Mouse (Mus musculus) left cerebral cortex, adult 9 months (tissue): ENCODE results near the gene Slc34a2.

Experiments used
- DNase-seq, 2 experiments: peaks; one replicate each; pipeline ENCODE4 v3.0.0; 2022; ENCODE audit warnings: low spot score in 2 of 2

The Slc34a2 gene

DNA sequence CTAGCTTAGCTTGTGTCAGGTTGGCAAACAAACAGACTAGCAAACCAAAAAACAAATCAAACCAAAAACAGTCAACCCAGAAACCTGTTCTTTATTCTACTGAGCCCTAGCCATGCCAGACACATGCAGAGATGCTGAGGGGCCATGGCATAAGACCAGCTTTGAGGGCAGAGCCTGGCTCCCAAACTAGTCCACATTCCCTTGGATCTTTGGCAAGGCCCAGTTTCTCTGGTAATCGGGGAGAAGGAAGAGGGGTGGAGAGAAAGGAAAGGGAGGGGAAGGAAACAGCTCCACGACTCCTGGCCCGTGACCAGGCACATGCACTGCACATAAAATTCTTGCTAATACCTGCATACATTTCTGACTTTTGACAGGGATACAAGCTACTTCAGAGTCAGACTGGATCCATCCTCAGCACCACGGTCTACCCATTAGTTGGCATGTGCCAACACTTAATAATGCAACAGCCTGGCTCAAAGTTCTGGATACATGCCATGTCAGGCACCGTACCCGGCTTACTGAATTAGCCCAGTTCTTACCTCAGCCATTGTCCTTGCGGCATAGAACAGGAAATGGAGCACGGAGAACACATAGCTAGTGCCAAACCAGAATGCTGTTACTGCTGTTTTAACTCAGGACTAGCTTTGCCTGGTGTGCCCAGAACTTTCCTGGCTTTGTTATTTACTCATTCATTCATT is 12.5 kb upstream of the Slc34a2 start:
- no peak for DNase-seq

DNA sequence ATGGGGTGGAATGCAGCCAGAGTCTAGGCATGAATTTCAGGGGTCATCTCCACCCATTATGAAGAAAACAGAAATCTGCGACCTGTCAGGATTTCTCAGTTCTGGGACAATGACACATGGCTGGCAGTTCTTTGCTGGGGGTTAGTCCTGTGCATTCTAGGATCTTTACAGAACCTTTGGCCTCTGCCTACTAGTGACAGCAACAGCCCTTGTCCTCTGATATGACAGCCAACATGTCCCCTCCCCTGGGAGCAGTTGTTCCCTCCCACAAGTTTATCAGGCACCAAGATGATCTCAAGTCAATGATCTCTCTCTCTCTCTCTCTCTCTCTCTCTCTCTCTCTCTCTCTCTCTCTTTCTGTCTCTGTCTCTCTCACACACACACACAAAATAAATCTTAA is 6.5 kb upstream of the Slc34a2 start:
- DNase-seq: no peak

- DNase-seq: no peak
Measured at GRCm38 (mm10) chr5:53042034-53042748, 4.3 kb downstream of the Slc34a2 start.

DNA sequence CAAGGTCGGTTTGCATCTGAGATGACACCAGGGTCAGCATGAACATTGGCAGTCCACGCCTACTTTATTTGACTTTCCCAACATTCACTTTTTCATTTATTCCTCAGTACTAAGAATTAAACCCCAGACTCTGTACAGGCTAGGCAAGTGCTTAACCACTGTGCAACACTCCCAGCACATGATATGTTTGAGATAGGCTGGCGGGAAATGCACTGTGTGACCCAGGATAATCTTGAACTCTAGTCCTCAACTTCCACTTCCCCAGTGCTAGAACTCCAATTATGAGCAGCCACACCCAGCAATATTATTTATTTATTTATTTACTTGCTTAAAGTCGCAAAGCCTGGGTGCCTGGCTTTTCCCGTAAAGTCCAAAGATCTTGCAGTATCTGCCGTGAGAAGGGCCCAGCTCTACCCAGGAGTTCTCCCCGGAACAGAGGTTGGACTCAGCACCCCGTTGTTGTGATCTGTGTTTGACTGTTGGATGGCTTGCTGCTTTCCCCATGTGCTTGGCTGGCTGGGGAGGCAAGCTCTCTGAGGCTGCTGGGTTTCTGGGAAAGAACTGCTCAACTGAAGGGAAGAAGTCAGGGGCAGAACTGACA is 5.0 kb downstream of the Slc34a2 start:
- DNase-seq: no peak

- no peak for DNase-seq
Measured at GRCm38 (mm10) chr5:53043716-53044115, 5.8 kb downstream of the Slc34a2 start.

DNA sequence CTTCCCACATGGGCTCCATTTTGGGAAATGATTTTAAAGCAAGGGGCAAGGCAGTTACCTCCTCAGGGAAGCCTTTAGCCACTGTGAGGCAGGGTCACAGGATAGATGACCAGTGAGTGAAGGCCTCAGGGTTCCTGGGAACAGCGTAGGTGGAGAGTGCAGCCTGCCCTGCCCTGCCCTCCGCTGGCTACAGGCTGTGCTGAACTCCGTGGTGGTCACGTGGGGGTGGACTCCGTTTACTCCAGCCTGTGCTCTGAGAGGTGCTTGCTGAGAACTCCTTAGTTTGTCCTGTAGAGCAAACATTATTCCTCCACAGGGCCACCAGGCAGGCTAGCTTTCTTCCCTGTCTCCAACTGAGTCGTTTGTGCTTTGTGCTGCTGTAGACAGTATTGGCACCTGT is 10.1 kb downstream of the Slc34a2 start:
- no peak for DNase-seq

- no peak for DNase-seq
Measured at GRCm38 (mm10) chr5:53048599-53048998, 10.7 kb downstream of the Slc34a2 start.

DNA sequence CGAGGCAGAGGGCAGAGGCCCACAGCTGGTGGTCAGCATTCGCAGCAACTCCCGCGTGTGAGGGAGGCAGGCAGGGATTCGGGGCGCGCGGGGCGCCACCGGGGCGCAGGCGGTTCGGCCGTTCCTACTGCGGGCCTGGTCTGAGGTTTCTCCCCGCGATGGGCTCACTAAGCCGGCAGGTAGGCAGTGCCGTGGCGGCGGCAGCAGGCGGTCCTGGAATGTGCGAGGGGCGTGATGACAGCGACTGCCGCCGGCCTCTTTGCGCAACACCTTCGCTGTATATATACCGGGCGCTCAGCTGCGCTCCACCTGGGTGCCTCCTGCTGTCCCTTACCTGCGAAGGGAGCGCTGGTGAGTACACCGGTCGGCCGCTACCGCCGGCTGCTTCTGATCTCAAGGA is 11.2 kb downstream of the Slc34a2 start:
- DNase-seq: no peak

DNA sequence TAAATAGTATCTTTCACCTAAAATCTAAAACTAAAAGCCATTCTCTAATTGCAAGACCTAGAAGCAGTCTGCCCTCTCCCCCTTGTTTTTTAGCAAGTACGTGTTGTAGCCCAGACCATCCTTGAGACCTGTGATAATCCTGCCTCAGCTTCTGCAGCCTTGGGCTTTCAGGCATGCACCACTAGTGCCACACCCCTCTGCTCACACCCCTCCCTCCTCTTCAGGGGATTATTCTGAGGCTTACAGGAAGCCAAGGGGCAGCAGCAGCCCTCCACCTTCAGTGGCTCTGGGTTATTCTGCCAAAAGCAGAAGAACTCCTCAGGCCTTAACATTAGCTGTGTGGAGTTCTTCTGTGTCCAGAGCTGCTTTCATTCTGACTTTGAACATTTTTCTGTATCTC is 13.1 kb downstream of the Slc34a2 start:
- no peak for DNase-seq

DNA sequence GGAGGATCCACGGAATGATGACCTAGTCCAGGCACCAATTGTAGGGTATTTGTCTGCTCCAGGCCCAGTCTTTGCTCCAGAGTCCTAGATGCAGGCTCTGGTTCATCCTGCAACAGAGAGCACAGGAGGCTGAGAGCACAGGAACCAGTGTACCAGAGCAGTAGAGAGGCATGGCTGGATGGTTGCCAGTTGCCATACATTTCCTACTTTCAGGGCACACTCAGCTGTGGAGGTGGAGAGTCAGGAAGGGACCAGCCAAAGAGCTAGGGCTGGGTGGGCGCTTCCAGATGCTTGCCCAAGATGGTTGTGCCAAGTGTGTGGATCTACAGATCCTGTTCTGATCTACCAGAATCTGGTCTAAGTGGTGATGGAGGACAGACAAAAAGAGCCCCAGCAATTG is 15.4 kb downstream of the Slc34a2 start:
- DNase-seq: no peak

DNA sequence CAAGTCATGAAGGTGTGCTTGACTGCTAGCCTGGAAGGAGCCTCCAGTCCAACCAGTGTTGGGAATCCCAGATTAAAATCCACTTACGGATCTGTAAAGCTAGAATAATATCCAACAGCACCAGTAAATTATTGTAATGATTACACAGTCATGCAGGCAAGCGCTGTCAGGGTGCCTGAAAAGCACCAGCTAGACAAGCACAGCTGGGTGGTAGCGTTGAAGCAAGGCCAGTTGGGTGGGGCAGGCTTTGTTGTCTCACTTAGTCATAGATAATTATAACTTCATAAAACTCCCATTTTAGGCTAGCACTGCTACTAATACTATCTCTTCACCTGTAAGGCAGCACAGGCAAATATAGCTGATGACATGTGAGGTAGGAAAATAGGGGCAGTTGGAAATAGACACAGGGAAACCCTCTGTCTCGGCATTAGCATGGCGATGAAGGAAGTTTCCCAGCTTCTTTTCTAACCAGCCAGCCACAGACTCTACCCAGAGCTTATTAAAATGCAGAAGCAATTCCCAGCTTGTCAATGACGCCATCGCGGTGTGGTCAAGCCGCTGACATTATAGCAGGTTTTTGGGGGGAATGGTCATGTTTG is 23.8 kb downstream of the Slc34a2 start:
- DNase-seq: no peak

GRCm38 (mm10) chr5:53074553-53074952 is 36.7 kb downstream of the Slc34a2 start:
- no peak for DNase-seq

DNA sequence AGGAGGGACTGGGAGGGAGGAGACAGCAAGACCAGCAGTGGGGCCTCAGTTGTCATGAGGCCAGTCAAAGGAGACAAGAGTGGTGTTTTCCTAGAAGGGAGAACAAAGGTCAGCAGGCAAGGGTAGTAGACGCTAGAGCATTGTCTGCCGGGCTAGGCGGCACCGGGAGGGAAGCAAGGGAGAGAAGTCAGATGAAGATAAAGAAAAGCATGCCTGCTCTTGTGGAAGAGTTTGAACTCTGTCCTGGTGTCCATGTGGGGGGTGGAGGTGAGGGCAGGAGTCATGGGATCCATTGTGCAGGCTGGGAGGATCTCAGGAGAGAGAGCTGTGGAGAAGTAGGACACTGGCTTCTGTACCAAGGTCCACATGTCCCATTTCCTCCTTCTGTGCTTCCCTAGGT is 40.6 kb downstream of the Slc34a2 start:
- no peak for DNase-seq

DNA sequence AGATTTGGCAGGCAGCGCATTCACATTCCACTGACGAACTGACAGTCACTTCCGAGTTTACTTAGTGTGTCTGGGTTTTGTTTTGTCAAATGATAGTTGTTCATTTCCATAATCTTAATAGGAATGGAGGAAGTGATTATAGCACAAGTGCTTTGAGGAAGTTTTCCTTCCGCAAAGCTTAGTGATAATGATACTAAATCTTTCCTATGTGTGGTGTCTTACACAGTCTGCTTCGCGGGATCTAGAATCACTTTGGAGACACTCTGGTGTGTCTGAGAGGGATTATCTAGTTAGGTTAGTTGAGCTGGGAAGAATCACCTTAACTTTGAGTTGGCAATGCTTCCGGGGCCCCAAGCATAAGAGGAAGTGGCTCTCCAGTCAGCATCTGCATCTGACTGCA is 49.6 kb downstream of the Slc34a2 start:
- DNase-seq: no peak

DNA sequence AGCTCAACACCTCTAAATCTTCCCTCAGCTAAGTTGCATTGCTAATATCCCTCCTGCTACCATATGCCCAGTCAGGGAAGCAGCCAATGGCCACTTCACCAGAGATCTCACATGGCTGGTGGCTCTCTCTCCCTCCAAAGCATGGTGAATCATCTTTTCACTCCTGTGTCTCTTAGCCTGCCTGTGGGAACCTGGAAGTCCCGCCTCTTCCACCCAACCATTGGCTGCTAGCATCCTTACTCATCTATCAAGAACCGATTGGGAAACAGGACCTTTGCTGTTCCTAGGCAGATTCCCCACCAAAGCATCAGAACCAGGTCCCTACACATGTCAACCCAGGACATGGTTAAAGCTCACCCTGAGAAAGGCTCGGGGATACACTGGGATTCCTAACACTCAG is 53.5 kb downstream of the Slc34a2 start:
- DNase-seq: no peak

DNA sequence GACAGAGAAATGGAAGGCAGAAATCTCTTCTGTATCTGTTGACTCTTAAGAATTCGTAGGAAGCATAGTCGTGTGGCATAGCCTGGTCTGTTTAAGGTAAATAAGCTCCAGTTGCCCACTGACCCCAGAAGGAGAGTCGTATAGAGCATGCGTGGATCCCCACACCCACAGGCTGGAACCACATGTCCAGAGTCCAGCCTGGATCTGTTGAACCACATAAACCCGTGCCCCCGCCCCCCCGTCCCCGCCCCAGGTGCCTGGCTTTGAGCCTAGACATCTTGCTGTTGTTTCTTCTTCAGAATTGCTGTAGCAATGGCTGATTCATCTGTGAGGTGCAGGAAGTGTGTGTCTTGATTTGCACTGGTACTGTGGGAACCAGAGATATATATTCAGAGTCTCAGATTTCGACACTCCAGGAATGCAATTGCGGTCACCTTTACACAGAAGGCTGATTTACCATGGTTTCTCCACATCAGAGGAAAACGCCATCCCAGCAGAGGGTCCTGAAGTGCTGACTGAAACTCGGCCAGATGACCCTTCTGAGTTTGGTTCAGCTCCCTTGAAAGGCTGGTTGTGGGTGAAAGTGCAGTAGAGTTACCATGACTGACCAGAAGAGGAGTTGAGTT is 64.1 kb downstream of the Slc34a2 start:
- no peak for DNase-seq

DNA sequence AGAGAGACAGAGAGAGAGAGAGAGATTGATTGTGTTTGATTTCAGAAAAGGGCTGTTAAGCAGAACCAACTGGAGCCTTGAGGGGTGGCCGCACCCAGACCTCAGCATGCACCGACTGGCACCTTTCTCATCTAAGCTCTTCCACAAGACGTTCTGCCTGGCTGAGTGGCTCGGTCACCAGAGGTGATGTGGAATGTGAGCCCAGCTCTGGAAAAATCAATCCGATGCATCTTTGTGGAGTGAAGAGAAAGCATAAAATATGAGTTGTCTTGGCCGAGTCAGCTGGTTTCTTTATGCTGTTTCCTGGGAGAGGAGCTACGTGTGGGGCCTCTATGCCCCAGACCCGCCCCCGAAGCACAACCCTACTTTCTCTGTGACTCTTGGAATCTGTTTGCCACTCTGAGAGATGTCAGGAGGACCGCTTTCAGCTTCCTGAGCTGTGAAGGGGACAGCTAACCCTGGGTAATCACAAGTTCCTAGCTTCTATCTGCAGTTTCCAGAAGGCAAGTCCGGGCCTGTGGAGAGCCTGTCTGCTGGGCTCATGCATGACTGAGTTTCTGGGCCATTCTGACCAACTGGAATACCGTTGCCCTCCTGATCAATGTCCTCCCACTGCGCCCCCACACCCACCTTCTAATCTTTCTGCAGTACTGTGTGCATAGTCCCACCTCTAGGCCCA is 66.4 kb downstream of the Slc34a2 start:
- no peak for DNase-seq

- DNase-seq: peak in 1 of 2 experiments; percentile 14
Measured at GRCm38 (mm10) chr5:53105716-53106115, 67.8 kb downstream of the Slc34a2 start.

- no peak for DNase-seq
Measured at GRCm38 (mm10) chr5:53106125-53106524, 68.2 kb downstream of the Slc34a2 start.

GRCm38 (mm10) chr5:53106731-53107130 is 68.8 kb downstream of the Slc34a2 start:
- no peak for DNase-seq

DNA sequence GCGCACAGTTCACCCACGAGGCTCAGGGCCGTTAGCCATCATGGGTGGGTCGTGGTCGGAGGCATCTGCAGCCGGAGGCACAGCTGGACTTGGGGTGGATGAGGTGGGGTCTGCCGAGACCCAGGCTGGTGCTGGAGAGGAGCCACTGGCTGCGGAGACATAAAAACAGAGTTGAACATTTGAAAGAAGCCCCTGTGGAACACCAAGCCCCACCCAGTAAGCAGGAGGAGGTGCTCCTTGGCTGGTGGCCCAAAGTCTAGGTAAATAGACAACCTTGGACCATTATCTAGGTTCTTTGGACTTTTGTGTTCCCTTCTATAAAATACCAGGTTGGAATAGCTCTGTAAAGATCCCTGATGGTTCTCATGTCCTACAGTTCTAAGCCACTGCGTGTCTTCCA is 70.1 kb downstream of the Slc34a2 start:
- DNase-seq: no peak

DNA sequence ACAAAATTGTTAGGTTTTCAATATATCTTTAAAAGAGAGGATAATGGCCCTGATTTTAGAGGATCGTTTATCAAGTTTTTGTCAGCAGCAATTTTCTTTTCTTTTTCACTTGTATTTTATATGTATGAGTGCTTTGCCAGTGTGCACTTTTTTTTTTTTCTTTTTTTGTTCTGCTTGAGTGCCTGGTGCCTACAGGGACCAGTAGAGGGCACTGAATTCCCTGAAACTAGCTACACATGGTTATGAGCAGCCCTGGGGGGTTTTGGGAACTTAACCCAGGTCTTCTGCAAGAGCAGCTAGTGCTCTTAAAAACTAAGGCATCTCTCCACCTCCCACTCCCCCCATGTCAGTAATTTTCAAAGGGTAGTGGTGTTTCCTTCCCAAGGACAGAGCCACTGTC is 70.8 kb downstream of the Slc34a2 start:
- DNase-seq: no peak
